Mouse (Mus musculus) thymus, adult 18-20 months (tissue): ENCODE results near the gene Olfr763.
"Not testable (repeated sequence)": the region's sequence is repeated elsewhere in the genome, so short reads cannot be mapped to it uniquely, and the experiment has no call there.

Experiments used
- DNase-seq, 2 experiments: peaks; one replicate each; pipeline ENCODE4 v3.0.0; 2022; ENCODE audit warnings: mixed read lengths in 2 of 2

The Olfr763 gene

GRCm38 (mm10) chr10:129049898-129050297 is 39.3 kb downstream of the Olfr763 start, which contains the start of gene Olfr765:
Gene Olfr765, minus strand, starts transcription at chr10:129049998.
- not testable (repeated sequence) for DNase-seq
